Mouse (Mus musculus) intestine, embryonic 15.5 days (tissue): Measurements from ENCODE around the gene Large1. TPM values are rescaled to one million over a fixed set of nuclear protein-coding genes. Genes with fewer than 3 reads are reported as not detected.
"Not testable (repeated sequence)": the region's sequence is repeated elsewhere in the genome, so short reads cannot be mapped to it uniquely, and the experiment has no call there.

Source experiments
- ATAC-seq: fragments of 200-750 bp; cut with Nextera tagmentation; 2 replicates; pipeline ENCODE4 v1.8.0; 2017; ENCODE audit warnings: moderate TSS enrichment, moderate library complexity
- H3K27ac ChIP-seq: fragments of 300-500 bp; sonication (generic); 2 replicates; pipeline ENCODE4 v1.5.1; 2015; ENCODE audit warnings: mild to moderate bottlenecking, inconsistent platforms
- H3K27me3 ChIP-seq: fragments of 300-500 bp; sonication (generic); replicated peaks from 2 replicates; pipeline ENCODE4 v1.6.1; 2015; ENCODE audit warnings: inconsistent platforms
- H3K36me3 ChIP-seq: fragments of 300-500 bp; sonication (generic); 2 replicates; pipeline ENCODE4 v1.6.1; 2015; ENCODE audit warnings: inconsistent platforms
- H3K4me1 ChIP-seq: fragments of 300-500 bp; sonication (generic); replicated peaks from 2 replicates; pipeline ENCODE4 v1.6.1; 2015; ENCODE audit warnings: inconsistent platforms
- H3K4me2 ChIP-seq: fragments of 300-500 bp; sonication (generic); replicated peaks from 2 replicates; pipeline ENCODE4 v1.6.1; 2015; ENCODE audit warnings: mild to moderate bottlenecking, inconsistent platforms
- H3K4me3 ChIP-seq: fragments of 300-500 bp; sonication (generic); replicated peaks from 2 replicates; pipeline ENCODE4 v1.5.1; 2015; ENCODE audit warnings: inconsistent platforms
- H3K9ac ChIP-seq: fragments of 300-500 bp; sonication (generic); 2 replicates; pipeline ENCODE4 v1.6.1; 2015; ENCODE audit warnings: inconsistent platforms
- H3K9me3 ChIP-seq: fragments of 300-500 bp; sonication (generic); 2 replicates; pipeline ENCODE4 v1.6.1; 2016; ENCODE audit warnings: inconsistent platforms
- WGBS: fragments of 180-500 bp; shearing (Covaris S2); methylation state at CpG from one replicate; pipeline ENCODE4 v1.1.7; 2015; 5-methylcytosine and 5-hydroxymethylcytosine counted together
- polyA plus RNA-seq: library from polyadenylated mRNA; unstranded; fragments of >200 nt; fragmentation: Nextera tagmentation; extraction: Ambion mirVana; gene quantifications from 2 replicates; pipeline ENCODE4 v1.2.1, GENCODE M21; 2015

Large1 gene
- polyA plus RNA-seq, 1 experiment from 2014 or later, result 6.5 TPM

- no peak for ATAC-seq
- H3K9me3 ChIP-seq, result no peaks in the 10 kb centered on the region
- H3K4me2 ChIP-seq, result no peak overlapping the region
- no peaks in the 10 kb centered on the region for H3K36me3 ChIP-seq
- no peak overlapping the region for H3K27ac ChIP-seq
- H3K27me3 ChIP-seq, result no peaks in the 10 kb centered on the region
- H3K4me1 ChIP-seq, result no peaks in the 10 kb centered on the region
- no peak overlapping the region for H3K4me3 ChIP-seq
- no peak overlapping the region for H3K9ac ChIP-seq
- WGBS, result 75% methylated on average over 4 of the region's 4 CpGs
Measured at GRCm38 (mm10) chr8:73324667-73325066, 28.7 kb downstream of the Large1 start.

DNA sequence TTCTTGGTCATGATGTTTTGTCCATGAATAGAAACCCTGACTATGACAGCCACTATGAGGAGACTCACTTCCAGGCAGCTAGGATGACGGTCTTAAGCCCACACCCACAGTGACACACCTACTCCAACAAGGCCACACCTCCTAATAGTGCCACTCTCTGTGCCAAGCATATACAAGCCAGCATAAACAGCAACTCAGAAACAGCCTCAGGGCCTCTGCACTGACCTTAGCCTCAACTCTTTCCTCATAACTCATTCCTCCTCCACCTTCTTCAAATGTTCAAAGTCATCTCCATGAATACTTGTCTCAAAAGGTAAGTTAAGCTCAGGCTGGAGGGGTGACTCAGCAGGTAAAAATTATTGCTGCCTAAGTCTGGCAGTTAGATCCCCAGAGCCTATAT lies 29.7 kb downstream of the Large1 start:
- WGBS, result 74% methylated on average over 1 of the region's 1 CpGs
- Histone ChIP-seq H3K9ac (no peak overlapping the region), H3K4me2 (no peak overlapping the region), H3K27me3 (no peaks in the 10 kb centered on the region), H3K9me3 (no peaks in the 10 kb centered on the region), H3K4me1 (no peaks in the 10 kb centered on the region), H3K36me3 (no peaks in the 10 kb centered on the region), H3K27ac (no peak overlapping the region), H3K4me3 (no peak overlapping the region)
- no peak for ATAC-seq

DNA sequence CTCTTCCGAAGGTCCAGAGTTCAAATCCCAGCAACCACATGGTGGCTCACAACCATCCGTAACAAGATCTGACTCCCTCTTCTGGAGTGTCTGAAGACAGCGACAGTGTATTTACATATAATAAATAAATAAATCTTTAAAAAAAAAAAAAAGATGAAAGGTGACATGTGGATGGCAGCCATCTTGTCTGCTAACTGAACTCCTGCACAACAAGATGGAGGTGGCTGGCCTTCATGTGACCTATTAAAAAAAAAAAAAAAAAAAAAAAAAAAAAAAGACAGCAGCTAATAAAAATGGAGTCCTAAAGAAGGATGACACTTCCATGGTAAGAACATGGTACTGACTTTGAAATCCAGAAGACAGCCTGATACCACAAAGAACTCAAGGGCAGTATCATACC lies 33.8 kb downstream of the Large1 start:
- H3K27me3 ChIP-seq, H3K9ac ChIP-seq, H3K27ac ChIP-seq, H3K4me3 ChIP-seq, H3K36me3 ChIP-seq, H3K4me2 ChIP-seq, H3K9me3 ChIP-seq, H3K4me1 ChIP-seq: not testable (repeated sequence)
- 100% methylated on average over 1 of the region's 3 CpGs for WGBS
- peak; percentile 88 for ATAC-seq

GRCm38 (mm10) chr8:73313911-73314310 lies 39.4 kb downstream of the Large1 start:
- Histone ChIP-seq H3K27ac (no peak overlapping the region), H3K36me3 (no peaks in the 10 kb centered on the region), H3K4me2 (no peak overlapping the region), H3K27me3 (no peaks in the 10 kb centered on the region), H3K9ac (no peak overlapping the region), H3K9me3 (no peaks in the 10 kb centered on the region), H3K4me1 (no peaks in the 10 kb centered on the region; the same call in 1 of the 2 replicates), H3K4me3 (no peak overlapping the region)
- no peak for ATAC-seq
- 82% methylated on average over 2 of the region's 2 CpGs for WGBS

DNA sequence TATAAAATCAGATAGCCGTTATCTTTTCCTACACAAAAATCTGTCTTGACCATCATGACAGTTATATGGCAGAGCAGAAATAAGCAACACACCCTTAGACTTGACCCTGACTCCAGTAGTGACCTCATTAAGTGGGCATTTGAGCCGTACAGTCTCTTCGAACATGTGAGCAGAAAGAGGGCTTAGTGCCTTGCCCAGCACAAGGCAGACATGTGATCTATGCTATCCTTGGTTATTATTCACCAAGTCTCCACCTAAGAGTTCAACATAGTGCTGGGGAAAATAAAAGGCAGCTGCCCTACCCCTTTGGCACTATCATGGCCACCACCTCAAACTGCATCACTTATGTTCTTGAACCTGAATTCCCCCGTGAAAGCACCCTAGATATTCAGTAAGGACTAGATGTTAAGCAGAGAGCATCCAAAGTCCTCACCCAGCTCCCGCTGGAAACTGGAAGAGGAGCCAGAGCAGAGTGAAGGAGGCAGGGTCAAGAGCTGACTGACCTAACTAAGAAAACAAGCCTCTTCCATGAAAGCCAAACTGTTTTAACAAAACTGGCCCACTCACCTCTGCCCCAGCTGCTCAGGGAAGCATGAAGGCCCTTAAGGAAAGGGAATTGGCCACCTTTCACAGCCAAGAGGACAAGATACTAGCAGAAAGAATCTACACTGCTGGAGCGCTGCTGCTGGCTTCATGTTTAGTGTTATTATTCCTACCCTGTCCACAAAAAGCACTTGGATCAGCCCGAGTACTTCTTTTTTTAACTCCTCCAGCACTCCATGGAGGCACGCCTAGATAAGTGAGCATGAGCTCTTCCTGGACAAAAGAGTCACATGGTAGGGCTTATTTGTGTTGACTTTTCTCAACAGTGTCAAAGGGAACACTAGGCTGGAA lies 40.4 kb downstream of the Large1 start:
- 51% methylated on average over 8 of the region's 8 CpGs for WGBS
- Histone ChIP-seq H3K4me1 (no peaks in the 10 kb centered on the region; the same call in 1 of the 2 replicates), H3K9me3 (no peaks in the 10 kb centered on the region), H3K36me3 (no peaks in the 10 kb centered on the region), H3K27me3 (no peaks in the 10 kb centered on the region), H3K4me2 (no peak overlapping the region), H3K9ac (no peak overlapping the region), H3K4me3 (no peak overlapping the region), H3K27ac (no peak overlapping the region)
- 0 out of 2 replicates have a peak, but pooled peaks have one; percentile 15 for ATAC-seq

GRCm38 (mm10) chr8:73310471-73310870 lies 42.9 kb downstream of the Large1 start:
- no peak for ATAC-seq
- no peak overlapping the region for H3K4me3 ChIP-seq
- H3K4me1 ChIP-seq, result no peaks in the 10 kb centered on the region; the same call in 1 of the 2 replicates
- no peak overlapping the region for H3K27ac ChIP-seq
- no peaks in the 10 kb centered on the region for H3K27me3 ChIP-seq
- H3K4me2 ChIP-seq, result no peak overlapping the region
- H3K36me3 ChIP-seq, result no peaks in the 10 kb centered on the region
- no peak overlapping the region for H3K9ac ChIP-seq
- 97% methylated on average over 1 of the region's 1 CpGs for WGBS
- H3K9me3 ChIP-seq, result no peaks in the 10 kb centered on the region

- no peaks in the 10 kb centered on the region for H3K27me3 ChIP-seq
- H3K4me3 ChIP-seq, result no peak overlapping the region
- H3K36me3 ChIP-seq, result no peaks in the 10 kb centered on the region
- no peaks in the 10 kb centered on the region; the same call in 1 of the 2 replicates for H3K4me1 ChIP-seq
- H3K4me2 ChIP-seq, result no peak overlapping the region
- H3K9me3 ChIP-seq, result no peaks in the 10 kb centered on the region
- ATAC-seq, result no peak
- H3K27ac ChIP-seq, result no peak overlapping the region
- no peak overlapping the region for H3K9ac ChIP-seq
Measured at GRCm38 (mm10) chr8:73310036-73310435, 43.3 kb downstream of the Large1 start.

DNA sequence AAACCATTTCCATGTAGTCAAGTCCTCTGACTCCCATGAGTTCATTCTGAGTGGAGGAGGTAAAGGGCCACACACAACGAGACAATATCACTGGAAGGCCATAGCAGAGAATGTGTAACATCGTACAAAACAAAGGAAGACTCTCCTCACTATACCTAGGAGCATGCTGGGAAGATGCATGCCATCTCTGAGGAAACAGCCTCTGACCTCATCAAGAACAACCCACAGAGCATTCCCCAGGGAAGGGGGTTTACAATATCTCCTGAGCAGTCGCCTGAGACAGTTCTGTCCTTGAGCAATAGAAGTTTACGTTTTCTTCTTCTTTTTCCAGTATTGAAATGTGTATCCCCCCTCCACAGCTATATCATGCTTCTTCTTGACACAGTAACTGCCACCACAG lies 49.4 kb downstream of the Large1 start:
- Histone ChIP-seq H3K36me3 (no peaks in the 10 kb centered on the region), H3K9me3 (no peaks in the 10 kb centered on the region), H3K9ac (no peak overlapping the region), H3K27ac (no peak overlapping the region), H3K27me3 (no peaks in the 10 kb centered on the region), H3K4me3 (no peak overlapping the region), H3K4me1 (no peaks in the 10 kb centered on the region), H3K4me2 (no peak overlapping the region)
- ATAC-seq, result no peak
- WGBS, result 60% methylated on average over 4 of the region's 4 CpGs

DNA sequence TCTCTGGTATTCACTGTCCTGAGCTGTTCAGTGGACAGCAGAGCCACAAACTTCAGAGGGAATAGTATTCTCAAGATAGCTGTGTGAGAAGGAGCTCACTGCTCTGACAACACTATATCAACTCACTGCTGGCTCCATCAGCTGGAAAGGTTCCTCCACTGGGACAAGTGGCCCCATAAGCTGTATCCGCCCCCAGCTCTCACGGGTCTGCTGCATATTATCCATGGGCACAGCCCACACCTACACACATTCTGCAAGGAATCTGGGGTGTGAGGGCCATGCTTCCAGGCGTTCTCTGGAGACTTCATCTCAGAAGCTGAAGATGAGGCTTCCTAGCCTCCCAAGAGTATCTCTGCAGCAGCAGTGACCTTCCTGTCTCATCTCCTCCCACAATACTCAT lies 50.4 kb downstream of the Large1 start:
- Histone ChIP-seq H3K27ac (no peak overlapping the region), H3K9me3 (no peaks in the 10 kb centered on the region), H3K9ac (no peak overlapping the region), H3K4me2 (no peak overlapping the region), H3K4me1 (no peaks in the 10 kb centered on the region), H3K4me3 (no peak overlapping the region), H3K27me3 (no peaks in the 10 kb centered on the region), H3K36me3 (no peaks in the 10 kb centered on the region)
- ATAC-seq, result no peak
- WGBS, result 86% methylated on average over 3 of the region's 3 CpGs

- no peak overlapping the region for H3K27ac ChIP-seq
- ATAC-seq, result no peak
- H3K9ac ChIP-seq, result no peak overlapping the region
Measured at GRCm38 (mm10) chr8:73295531-73295930, 57.8 kb downstream of the Large1 start.

DNA sequence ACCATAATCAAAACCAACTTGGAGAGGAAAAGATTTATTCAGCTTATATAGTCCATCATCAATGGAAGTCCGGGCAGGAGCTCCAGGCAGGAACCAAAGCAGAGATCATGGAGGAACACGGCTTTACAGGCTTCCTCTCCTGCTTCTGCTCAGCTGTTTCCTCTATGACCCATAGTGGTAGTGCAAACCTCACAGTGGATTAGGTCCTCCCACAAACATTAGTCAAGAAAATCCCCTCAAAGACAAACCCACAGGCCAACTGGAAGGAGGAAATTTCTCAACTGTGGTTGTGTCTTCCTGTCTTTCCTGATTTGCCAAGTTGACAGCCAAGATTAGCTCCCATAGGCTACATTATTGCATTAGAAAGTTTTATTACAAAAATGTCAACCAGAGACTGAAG lies 59.7 kb downstream of the Large1 start:
- H3K27me3 ChIP-seq, result no peaks in the 10 kb centered on the region
- H3K4me3 ChIP-seq, result no peak overlapping the region
- no peak for ATAC-seq
- H3K4me1 ChIP-seq, result 0 out of 2 replicates have a peak, but pooled peaks cover 2% of the 10 kb centered on the region
- H3K36me3 ChIP-seq, result no peaks in the 10 kb centered on the region
- WGBS, result 73% methylated on average over 2 of the region's 2 CpGs
- H3K27ac ChIP-seq, result no peak overlapping the region
- no peaks in the 10 kb centered on the region for H3K9me3 ChIP-seq
- no peak overlapping the region for H3K4me2 ChIP-seq
- H3K9ac ChIP-seq, result no peak overlapping the region

More at GRCm38 (mm10) chr8:73295531-73295930, 57.8 kb downstream of the Large1 start:
- Histone ChIP-seq H3K9me3 (no peaks in the 10 kb centered on the region), H3K4me2 (no peak overlapping the region), H3K27me3 (no peaks in the 10 kb centered on the region), H3K36me3 (no peaks in the 10 kb centered on the region), H3K4me1 (0 out of 2 replicates have a peak, but pooled peaks cover 2% of the 10 kb centered on the region), H3K4me3 (no peak overlapping the region)

- Histone ChIP-seq H3K4me1 (0 out of 2 replicates have a peak, but pooled peaks cover 2% of the 10 kb centered on the region), H3K9ac (no peak overlapping the region), H3K4me3 (no peak overlapping the region), H3K27ac (no peak overlapping the region), H3K27me3 (no peaks in the 10 kb centered on the region), H3K4me2 (no peak overlapping the region), H3K36me3 (no peaks in the 10 kb centered on the region), H3K9me3 (no peaks in the 10 kb centered on the region)
- ATAC-seq, result no peak
- WGBS, result 88% methylated on average over 2 of the region's 2 CpGs
Measured at GRCm38 (mm10) chr8:73291630-73292029, 61.7 kb downstream of the Large1 start.

- H3K9me3 ChIP-seq, result no peaks in the 10 kb centered on the region
- H3K4me2 ChIP-seq, result no peak overlapping the region
- H3K27me3 ChIP-seq, result no peaks in the 10 kb centered on the region
- H3K27ac ChIP-seq, result no peak overlapping the region
- H3K4me1 ChIP-seq, result 0 out of 2 replicates have a peak, but pooled peaks cover 2% of the 10 kb centered on the region
- no peak overlapping the region for H3K4me3 ChIP-seq
- H3K9ac ChIP-seq, result no peak overlapping the region
- ATAC-seq, result no peak
- H3K36me3 ChIP-seq, result no peaks in the 10 kb centered on the region
- 85% methylated on average over 2 of the region's 2 CpGs for WGBS
Measured at GRCm38 (mm10) chr8:73290636-73291035, 62.7 kb downstream of the Large1 start.
